Mouse (Mus musculus) lung, postnatal 0 days (tissue): ENCODE results near the gene Mrps27. TPM values are rescaled to one million over a fixed set of nuclear protein-coding genes. Genes with fewer than 3 reads are reported as not detected.

Experiments used
- ATAC-seq: fragments of 200-750 bp; cut with Nextera tagmentation; 2 replicates; pipeline ENCODE4 v1.8.0; 2017; ENCODE audit warnings: moderate library complexity
- DNase-seq: peaks from one replicate; pipeline ENCODE4 v3.0.0-alpha.2; 2016; ENCODE audit warnings: low spot score
- H3K27ac ChIP-seq: fragments of 300-500 bp; sonication (generic); 2 replicates; pipeline ENCODE4 v1.5.1; 2014; ENCODE audit warnings: antibody characterized with exemption, mild to moderate bottlenecking, low read length, mixed read lengths
- H3K27me3 ChIP-seq: fragments of 300-500 bp; sonication (generic); replicated peaks from 2 replicates; pipeline ENCODE4 v1.6.1; 2014; ENCODE audit warnings: low read length, mixed read lengths; ENCODE audit not compliant: insufficient read depth
- H3K36me3 ChIP-seq: fragments of 300-500 bp; sonication (generic); 2 replicates; pipeline ENCODE4 v1.6.1; 2014; ENCODE audit warnings: low read length, mixed read lengths; ENCODE audit not compliant: insufficient read depth
- H3K4me1 ChIP-seq: fragments of 300-500 bp; sonication (generic); 2 replicates; pipeline ENCODE4 v1.6.1; 2014; ENCODE audit warnings: antibody characterized with exemption, low read depth, low read length, mixed read lengths; ENCODE audit not compliant: insufficient read depth
- H3K4me2 ChIP-seq: fragments of 300-500 bp; sonication (generic); replicated peaks from 2 replicates; pipeline ENCODE4 v1.6.1; 2014; ENCODE audit warnings: low read depth, mild to moderate bottlenecking, low read length, moderate library complexity, mixed read lengths
- H3K4me3 ChIP-seq: fragments of 300-500 bp; sonication (generic); 2 replicates; pipeline ENCODE4 v1.5.1; 2014; ENCODE audit warnings: low read depth, low read length
- H3K9ac ChIP-seq: fragments of 300-500 bp; sonication (generic); replicated peaks from 2 replicates; pipeline ENCODE4 v1.6.1; 2014; ENCODE audit warnings: low read depth, mild to moderate bottlenecking
- H3K9me3 ChIP-seq: fragments of 300-500 bp; sonication (generic); 2 replicates; pipeline ENCODE4 v1.6.1; 2016; ENCODE audit warnings: low read length, mixed read lengths
- CTCF ChIP-seq: IDR thresholded peaks from 2 replicates; pipeline ENCODE4 v1.5.1; 2016; ENCODE audit warnings: antibody characterized with exemption, mild to moderate bottlenecking
- EP300 ChIP-seq: IDR thresholded peaks from 2 replicates; pipeline ENCODE4 v1.6.1; 2016; ENCODE audit warnings: antibody characterized with exemption, mild to moderate bottlenecking, control low read depth
- WGBS: fragments of 180-500 bp; shearing (Covaris S2); extraction: QIAGEN DNeasy Blood & Tissue Kit; methylation state at CpG from one replicate; pipeline ENCODE4 v1.1.7; 2014; 5-methylcytosine and 5-hydroxymethylcytosine counted together
- polyA plus RNA-seq: library from polyadenylated mRNA; unstranded; fragments of >200 nt; fragmentation: Nextera tagmentation; extraction: Ambion mirVana; gene quantifications from 2 replicates; pipeline ENCODE4 v1.2.1, GENCODE M21; 2015

Mrps27 gene
- polyA plus RNA-seq, 1 experiment from 2014 or later, result 20.4 TPM

DNA sequence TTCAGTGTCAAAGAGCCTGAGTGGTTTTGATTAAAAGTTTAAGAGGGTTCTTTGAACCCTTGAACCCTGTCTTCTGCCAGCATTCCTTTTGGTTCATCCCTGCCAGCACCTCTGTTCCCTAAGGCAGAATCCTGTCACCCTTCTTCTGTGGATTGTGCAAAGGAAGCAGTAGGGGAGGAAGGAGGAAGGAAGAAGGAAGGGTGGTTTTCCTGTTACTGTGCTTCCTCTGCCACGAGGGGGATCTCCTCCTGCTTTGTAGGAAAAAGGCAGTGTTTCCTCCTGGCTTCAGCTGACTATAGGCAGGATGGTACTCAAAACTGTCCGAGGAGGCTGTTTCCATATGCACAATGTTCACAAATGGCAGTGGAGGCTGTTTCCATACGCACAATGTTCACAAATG, 50.1 kb downstream of the Mrps27 start:
- no peak overlapping the region for H3K9ac ChIP-seq
- peak; percentile 15 for DNase-seq
- H3K36me3 ChIP-seq, result no peaks in the 10 kb centered on the region
- ATAC-seq, result no peak
- H3K4me2 ChIP-seq, result no peak overlapping the region
- WGBS, result 55% methylated on average over 3 of the region's 3 CpGs
- no peaks in the 10 kb centered on the region for H3K9me3 ChIP-seq
- no peak overlapping the region for H3K27ac ChIP-seq
- TF ChIP-seq EP300 (peak; percentile 47; the same call in 1 of the 2 replicates), CTCF (peak; percentile 45)
- no peaks in the 10 kb centered on the region for H3K27me3 ChIP-seq
- H3K4me3 ChIP-seq, result no peak overlapping the region
- peaks cover 4% of the 10 kb centered on the region; the same call in 1 of the 2 replicates for H3K4me1 ChIP-seq

DNA sequence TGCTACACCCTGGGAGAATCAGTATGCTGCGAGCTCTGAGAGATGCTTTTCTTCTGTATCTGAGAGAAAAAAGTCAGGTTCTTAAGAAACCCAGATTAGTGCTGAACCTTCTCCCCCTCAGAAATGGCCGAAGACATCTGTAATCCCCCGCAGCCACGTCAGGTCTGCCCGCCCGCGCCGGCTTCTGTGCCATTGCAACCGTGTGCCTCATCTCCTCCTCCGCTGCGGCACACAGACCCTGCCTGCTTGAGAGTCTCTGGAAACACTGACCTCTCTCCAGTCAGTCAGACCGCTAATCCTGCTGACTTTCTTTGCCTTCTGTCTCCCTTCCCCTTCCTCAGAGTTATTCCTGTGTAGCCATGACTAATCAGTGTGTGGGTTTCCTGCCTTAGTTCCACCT, 50.9 kb downstream of the Mrps27 start:
- H3K4me1 ChIP-seq, result peaks cover 4% of the 10 kb centered on the region; the same call in 1 of the 2 replicates
- H3K4me3 ChIP-seq, result no peak overlapping the region
- no peak for ATAC-seq
- H3K4me2 ChIP-seq, result no peak overlapping the region
- H3K9ac ChIP-seq, result no peak overlapping the region
- WGBS, result 78% methylated on average over 12 of the region's 12 CpGs
- TF ChIP-seq CTCF (no peak), EP300 (no peak)
- no peaks in the 10 kb centered on the region for H3K36me3 ChIP-seq
- H3K27me3 ChIP-seq, result no peaks in the 10 kb centered on the region
- no peak overlapping the region for H3K27ac ChIP-seq
- no peaks in the 10 kb centered on the region for H3K9me3 ChIP-seq
- DNase-seq, result no peak

DNA sequence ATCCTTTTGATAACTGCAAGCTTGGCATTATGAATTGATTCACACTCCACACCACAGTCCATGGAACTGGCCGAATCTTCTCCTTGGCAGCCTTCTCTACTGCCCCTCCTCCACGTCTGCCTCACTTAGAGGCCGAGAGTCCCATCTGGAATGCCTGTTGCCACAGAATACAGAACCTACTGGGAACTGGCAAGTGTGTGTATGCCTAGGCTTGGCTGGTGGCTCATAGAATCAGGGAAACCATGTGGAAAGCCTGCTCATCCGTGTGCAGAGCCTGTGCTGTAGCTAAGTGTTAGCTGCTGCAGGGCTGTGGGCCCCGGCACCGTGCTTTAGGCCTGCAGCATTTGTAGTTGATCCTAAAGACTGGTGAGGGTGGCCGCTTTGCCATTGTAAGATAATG, 52.6 kb downstream of the Mrps27 start:
- H3K9me3 ChIP-seq, result no peaks in the 10 kb centered on the region
- H3K4me3 ChIP-seq, result no peak overlapping the region
- H3K4me2 ChIP-seq, result no peak overlapping the region
- no peaks in the 10 kb centered on the region for H3K27me3 ChIP-seq
- TF ChIP-seq CTCF, result no peak
- TF ChIP-seq EP300, result no peak
- no peak for ATAC-seq
- no peak for DNase-seq
- peaks cover 4% of the 10 kb centered on the region; the same call in 1 of the 2 replicates for H3K4me1 ChIP-seq
- H3K27ac ChIP-seq, result no peak overlapping the region
- H3K9ac ChIP-seq, result no peak overlapping the region
- 76% methylated on average over 7 of the region's 7 CpGs for WGBS
- no peaks in the 10 kb centered on the region for H3K36me3 ChIP-seq

DNA sequence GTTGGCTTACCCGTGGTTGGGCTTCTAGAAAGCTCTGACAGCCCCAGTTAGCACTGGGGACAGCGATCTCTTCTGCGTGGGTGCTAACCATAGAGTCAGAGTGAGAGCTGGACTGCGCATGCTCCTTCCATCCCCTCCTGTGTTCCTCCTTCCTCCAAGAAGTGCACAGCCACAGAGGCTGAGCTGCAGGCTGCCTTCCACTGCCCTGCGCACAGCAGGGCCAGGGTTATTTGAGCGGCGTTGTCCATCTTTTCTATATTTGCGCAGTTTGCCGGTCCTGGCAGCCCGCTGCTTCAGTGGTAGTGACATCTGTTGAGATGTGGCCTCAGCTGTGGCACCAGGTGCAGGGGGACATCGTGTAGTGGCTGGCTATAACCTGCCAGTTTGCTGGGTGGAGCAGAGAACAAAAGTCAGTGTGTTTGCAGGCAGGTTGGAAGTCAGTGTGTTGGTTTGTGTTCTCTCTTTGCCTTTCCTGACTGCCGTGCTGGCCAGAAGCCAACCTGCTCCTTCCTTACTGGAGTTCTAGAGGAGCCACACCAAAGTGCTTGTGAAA, 53.6 kb downstream of the Mrps27 start:
- DNase-seq (peak; percentile 68), ATAC-seq (peak; percentile 48)
- Histone ChIP-seq H3K27ac (no peak overlapping the region), H3K9me3 (no peaks in the 10 kb centered on the region), H3K4me2 (0 out of 2 replicates have a peak overlapping the region, but pooled peaks have one; percentile 8), H3K9ac (no peak overlapping the region), H3K36me3 (no peaks in the 10 kb centered on the region), H3K27me3 (no peaks in the 10 kb centered on the region), H3K4me3 (no peak overlapping the region), H3K4me1 (peaks cover 4% of the 10 kb centered on the region; the same call in 1 of the 2 replicates)
- no peak for TF ChIP-seq EP300
- WGBS, result 69% methylated on average over 12 of the region's 12 CpGs

DNA sequence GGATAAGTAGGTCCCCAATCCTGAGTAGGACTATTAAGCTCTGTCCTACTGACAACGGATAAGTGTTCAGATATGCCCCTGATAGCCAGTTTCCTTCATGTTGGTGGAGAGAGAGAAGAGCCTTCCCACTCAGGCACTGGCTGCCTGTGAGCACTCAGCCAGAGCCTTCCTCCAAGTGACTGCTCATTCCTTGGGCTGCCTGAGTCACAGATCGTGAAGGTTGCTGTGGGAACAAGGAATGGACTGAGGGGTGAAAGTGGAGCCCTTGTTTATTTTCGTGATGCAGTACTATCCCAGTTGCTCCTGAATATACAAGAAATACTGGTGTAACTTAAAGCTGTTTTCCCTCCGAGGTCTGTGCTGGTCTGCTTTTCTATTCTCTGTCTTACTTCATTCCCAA, 54.8 kb downstream of the Mrps27 start:
- no peaks in the 10 kb centered on the region for H3K27me3 ChIP-seq
- DNase-seq (no peak), ATAC-seq (no peak)
- H3K4me3 ChIP-seq, result no peak overlapping the region
- no peak overlapping the region for H3K9ac ChIP-seq
- no peaks in the 10 kb centered on the region for H3K36me3 ChIP-seq
- no peaks in the 10 kb centered on the region for H3K9me3 ChIP-seq
- no peak overlapping the region for H3K27ac ChIP-seq
- peaks cover 4% of the 10 kb centered on the region; the same call in 1 of the 2 replicates for H3K4me1 ChIP-seq
- no peak overlapping the region for H3K4me2 ChIP-seq
- TF ChIP-seq CTCF (no peak), EP300 (no peak)
- WGBS, result 61% methylated on average over 4 of the region's 4 CpGs

DNA sequence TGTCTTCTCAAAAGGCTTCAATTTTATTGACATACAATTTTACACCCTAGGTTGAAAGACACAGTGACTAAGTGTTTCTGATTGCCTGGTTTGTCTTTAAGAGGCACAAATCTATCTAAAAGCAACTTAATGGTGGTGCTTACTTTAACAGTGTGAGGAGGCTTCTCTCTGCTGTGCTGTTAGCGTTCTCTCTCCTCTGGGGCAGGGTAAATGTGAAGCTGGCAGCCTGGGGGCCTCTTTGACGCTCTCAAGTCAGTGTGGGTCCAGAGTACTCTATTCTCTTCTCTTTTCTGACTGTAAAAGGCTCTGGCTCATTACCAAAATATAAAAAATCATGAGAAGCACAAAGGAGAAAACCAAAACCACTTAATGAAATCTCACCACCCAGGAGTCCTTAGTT, 64.6 kb downstream of the Mrps27 start:
- Histone ChIP-seq H3K27me3 (no peaks in the 10 kb centered on the region), H3K27ac (no peak overlapping the region), H3K36me3 (no peaks in the 10 kb centered on the region), H3K9ac (no peak overlapping the region), H3K4me1 (no peaks in the 10 kb centered on the region), H3K4me3 (no peak overlapping the region), H3K9me3 (no peaks in the 10 kb centered on the region), H3K4me2 (no peak overlapping the region)
- no peak for DNase-seq
- WGBS, result 66% methylated on average over 2 of the region's 2 CpGs
- TF ChIP-seq EP300 (no peak), CTCF (no peak)
- no peak for ATAC-seq
